Mouse (Mus musculus): Measurements from ENCODE around the gene Lman1l. TPM values are rescaled to one million over a fixed set of nuclear protein-coding genes. Genes with fewer than 3 reads are reported as not detected.

The Lman1l gene
- total RNA-seq, 1 experiment from 2014 or later, result not detected

DNA sequence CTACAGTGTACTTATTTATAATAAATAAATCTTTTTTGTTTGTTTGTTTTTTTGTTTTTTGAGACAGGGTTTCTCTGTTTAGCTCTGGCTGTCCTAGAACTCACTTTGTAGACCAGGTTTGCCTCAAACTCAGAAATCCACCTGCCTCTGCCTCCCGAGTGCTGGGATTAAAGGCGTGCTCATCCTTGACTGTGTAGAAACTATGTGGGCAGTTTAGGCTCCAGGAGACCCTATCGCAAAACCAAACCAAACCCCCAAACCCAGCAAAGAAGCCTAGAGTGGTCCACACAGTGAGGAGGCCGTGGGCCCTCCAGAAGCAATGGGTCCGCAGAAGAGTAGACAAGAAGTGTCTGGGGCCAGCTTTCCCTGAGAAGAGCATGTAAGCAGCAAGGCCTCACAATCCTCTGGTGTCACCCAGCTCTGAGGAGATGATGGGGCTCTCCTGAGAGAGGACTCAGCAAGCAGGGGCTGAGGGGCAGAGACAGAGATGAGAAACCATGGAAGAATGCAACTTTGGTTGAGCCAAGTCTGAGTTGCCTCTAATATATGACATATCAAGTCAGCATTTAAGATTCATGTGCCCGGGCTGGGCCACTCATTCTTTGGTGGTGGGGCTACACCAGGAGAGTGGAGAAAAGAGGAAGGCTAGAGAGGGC lies 29.7 kb upstream of the Lman1l start:
- ATAC-seq (replicated peaks in 1 of 2; ENCODE audit: insufficient read depth in 1 of 2, low FRiP score in 2 of 2, low TSS enrichment in 1 of 2, low read depth in 1 of 2, poor library complexity in 2 of 2, severe bottlenecking in 2 of 2), result peak in 1 of 2 experiments; percentile 61; a peak in 2 of 4 replicates

DNA sequence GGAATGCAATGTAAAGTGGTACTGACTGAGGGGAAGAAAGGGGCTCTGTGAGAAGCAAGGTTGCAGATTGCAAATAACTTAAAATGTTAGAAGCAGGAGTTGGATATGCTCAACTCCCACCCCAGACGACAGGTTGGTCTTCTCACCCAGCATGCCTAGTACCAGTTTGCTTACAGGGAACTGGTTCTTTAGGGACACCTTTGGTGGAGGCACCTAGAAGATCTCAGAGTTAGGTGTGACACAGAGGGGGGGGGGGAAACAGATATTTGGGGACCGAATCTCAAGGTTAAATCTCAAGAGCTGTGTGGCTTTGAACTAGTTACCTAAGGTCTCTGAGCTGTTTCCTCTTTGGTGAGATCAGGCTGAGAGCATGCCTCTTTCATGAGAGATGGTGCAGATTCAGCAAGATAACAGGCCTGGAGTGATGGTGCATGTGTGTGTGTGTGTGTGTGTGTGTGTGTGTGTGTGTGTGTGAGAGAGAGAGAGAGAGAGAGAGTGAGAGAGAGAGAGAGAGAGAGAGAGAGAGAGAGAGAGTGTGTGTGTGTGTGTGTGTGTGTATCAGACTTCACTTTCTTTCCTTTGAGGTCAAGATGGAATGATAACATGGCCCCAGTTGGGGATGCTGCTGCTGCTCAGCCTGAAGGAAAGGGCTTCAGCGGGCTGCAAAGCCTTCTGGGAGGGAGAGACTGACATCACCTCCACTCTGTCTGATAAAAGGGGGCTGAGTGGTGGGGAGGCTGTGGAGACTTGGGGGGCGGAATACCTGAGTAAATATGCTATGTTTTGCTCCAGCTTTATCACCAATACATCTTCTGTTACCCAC lies 26.9 kb upstream of the Lman1l start:
- ATAC-seq (replicated peaks in 1 of 2; ENCODE audit: insufficient read depth in 1 of 2, low FRiP score in 2 of 2, low TSS enrichment in 1 of 2, low read depth in 1 of 2, poor library complexity in 2 of 2, severe bottlenecking in 2 of 2), result no peak

- ATAC-seq (replicated peaks in 1 of 2; ENCODE audit: insufficient read depth in 1 of 2, low FRiP score in 2 of 2, low TSS enrichment in 1 of 2, low read depth in 1 of 2, poor library complexity in 2 of 2, severe bottlenecking in 2 of 2), result peak; percentile 71 to 73
These were observed 26.1 kb upstream of the Lman1l start for GRCm38 (mm10) chr9:57646551-57647103.

DNA sequence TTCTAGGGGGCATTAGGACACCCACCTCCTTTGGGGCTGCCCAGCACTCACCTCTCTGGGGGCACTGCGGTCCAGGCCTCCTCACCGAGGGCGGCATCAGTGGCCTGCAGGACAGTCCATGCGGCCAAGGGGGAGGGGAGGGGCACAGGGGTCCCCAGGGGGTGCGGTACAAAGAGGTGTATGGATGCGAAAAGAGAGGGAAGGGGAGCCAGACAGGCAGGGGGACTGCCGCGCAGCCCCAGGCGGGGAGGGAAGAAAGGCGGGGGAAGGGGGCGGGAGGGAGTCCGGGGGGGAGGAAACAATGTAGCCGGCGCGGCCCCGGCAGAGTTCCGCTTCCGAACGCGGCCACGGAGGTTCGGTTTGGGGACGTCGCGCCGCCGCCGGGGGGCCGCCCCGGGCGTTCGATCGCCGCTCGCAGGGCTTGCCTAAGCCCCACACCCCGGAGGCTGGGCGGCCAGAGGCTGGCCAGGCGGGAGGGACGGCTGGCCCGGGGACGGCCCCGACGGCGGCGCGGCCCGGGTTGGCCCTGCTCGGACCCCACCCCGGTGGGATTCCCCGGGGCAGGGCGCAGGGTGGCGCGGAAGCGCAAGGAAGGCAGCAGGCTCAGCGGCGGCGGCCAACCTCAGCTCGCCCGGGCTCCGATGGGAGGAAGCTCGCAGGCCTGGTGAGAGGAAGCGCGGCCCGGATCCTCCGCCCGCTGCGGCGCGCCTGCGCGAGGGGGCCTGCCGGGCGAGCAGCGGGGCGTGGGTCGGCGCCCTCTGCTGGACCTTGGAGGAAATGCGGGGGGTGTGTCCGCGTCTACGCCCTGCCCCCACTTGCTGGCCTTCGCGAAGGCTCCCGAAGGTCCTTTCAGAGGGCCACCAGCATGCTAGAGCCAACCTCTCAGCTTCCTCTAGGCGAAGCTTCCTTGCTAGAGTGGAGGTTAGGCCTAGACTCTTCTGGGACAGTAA lies 24.6 kb upstream of the Lman1l start:
- peak; percentile 25 to 41; a peak in 2 of 4 replicates for ATAC-seq (replicated peaks in 1 of 2; ENCODE audit: insufficient read depth in 1 of 2, low FRiP score in 2 of 2, low TSS enrichment in 1 of 2, low read depth in 1 of 2, poor library complexity in 2 of 2, severe bottlenecking in 2 of 2)

DNA sequence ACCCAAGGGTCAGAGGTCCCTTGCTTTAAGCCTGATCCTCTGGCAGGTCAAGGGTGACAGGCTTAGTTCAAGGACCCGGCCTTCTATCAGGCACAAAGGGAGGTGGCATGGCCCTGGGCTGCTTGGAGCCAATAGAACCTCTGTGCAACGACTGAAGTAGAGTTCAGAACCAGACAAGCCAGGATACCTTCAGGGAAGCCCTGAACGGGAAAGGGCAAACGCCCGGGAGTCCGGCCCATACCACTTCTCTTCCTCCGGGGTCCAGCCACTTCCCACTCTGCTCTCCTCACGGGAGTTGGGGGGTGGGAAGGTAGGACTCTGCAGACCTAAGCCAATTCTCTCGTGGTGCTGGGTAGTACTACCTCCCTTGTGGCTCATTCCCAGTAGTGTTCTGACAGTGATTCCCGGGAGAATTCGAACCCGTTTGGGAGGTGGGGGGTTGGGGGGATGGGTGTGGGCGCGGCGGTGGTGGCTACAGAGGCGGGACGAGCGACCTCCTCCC lies 23.9 kb upstream of the Lman1l start:
- no peak for ATAC-seq (replicated peaks in 1 of 2; ENCODE audit: insufficient read depth in 1 of 2, low FRiP score in 2 of 2, low TSS enrichment in 1 of 2, low read depth in 1 of 2, poor library complexity in 2 of 2, severe bottlenecking in 2 of 2)

DNA sequence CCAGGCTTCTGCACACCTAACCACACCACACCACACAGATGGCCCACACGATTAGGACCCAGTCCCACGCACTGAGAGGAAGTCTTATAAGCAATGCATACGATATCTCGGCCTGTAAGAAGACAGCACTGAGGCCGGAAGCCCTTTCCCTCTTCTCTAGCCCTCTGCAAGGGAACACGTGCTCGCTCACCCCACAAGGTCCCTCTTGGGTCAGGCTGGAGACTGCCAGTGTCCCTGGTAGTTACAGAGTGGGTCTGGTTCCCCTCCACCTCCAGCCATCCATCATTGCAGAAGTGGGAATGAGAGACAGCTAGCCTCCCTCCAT lies 23.2 kb upstream of the Lman1l start:
- peak; percentile 9; a peak in 1 of 4 replicates for ATAC-seq (replicated peaks in 1 of 2; ENCODE audit: insufficient read depth in 1 of 2, low FRiP score in 2 of 2, low TSS enrichment in 1 of 2, low read depth in 1 of 2, poor library complexity in 2 of 2, severe bottlenecking in 2 of 2)

- ATAC-seq (replicated peaks in 1 of 2; ENCODE audit: insufficient read depth in 1 of 2, low FRiP score in 2 of 2, low TSS enrichment in 1 of 2, low read depth in 1 of 2, poor library complexity in 2 of 2, severe bottlenecking in 2 of 2), result no peak
These were observed 22.7 kb upstream of the Lman1l start for GRCm38 (mm10) chr9:57643169-57643855.

- ATAC-seq (replicated peaks in 1 of 2; ENCODE audit: insufficient read depth in 1 of 2, low FRiP score in 2 of 2, low TSS enrichment in 1 of 2, low read depth in 1 of 2, poor library complexity in 2 of 2, severe bottlenecking in 2 of 2), result no peak
These were observed 21.4 kb upstream of the Lman1l start for GRCm38 (mm10) chr9:57641775-57642550.

DNA sequence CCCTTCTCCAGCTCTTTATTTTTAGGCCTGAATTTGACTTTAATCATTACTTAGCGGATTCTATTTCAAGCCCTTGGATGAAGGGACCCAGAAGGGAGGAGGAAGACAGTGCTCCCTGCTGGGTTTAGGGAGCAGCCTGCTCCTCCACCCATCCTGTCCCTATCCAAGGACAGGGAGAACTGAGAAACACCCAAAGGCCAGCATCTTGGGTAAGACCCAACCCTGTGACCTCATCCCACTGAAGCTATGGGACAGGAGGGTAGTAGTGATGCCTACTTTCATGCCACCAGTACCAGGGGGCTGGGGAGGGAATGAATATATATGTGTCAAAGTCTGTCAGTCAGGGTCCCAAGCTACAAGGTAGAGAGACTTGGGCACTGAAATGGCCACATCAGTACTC lies 20.4 kb upstream of the Lman1l start:
- no peak for ATAC-seq (replicated peaks in 1 of 2; ENCODE audit: insufficient read depth in 1 of 2, low FRiP score in 2 of 2, low TSS enrichment in 1 of 2, low read depth in 1 of 2, poor library complexity in 2 of 2, severe bottlenecking in 2 of 2)

DNA sequence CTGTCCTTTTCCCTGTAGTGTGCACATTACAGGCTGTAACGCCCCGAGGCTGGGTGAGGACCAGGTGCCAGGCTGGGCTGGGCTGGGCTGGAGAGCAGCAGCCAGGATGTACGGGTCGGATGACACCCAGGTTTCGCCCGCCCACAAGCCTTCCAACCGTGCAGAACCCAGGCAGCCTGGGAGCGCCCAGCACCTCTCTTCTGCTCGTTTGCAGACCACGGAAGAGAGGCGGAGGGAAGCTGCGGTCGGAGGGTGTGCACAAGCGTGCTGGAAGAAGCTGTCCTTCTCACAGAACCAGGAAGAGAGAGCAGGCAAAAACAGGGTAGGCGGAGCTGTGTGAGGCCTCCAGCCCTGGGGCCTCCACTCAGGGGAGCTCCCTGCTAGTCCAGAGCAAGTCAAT lies 19.8 kb upstream of the Lman1l start:
- ATAC-seq (replicated peaks in 1 of 2; ENCODE audit: insufficient read depth in 1 of 2, low FRiP score in 2 of 2, low TSS enrichment in 1 of 2, low read depth in 1 of 2, poor library complexity in 2 of 2, severe bottlenecking in 2 of 2), result peak; percentile 83 to 85

- no peak for ATAC-seq (replicated peaks in 1 of 2; ENCODE audit: insufficient read depth in 1 of 2, low FRiP score in 2 of 2, low TSS enrichment in 1 of 2, low read depth in 1 of 2, poor library complexity in 2 of 2, severe bottlenecking in 2 of 2)
These were observed 19.2 kb upstream of the Lman1l start for GRCm38 (mm10) chr9:57639661-57640328.

- peak in 1 of 2 experiments; percentile 18; a peak in 1 of 4 replicates for ATAC-seq (replicated peaks in 1 of 2; ENCODE audit: insufficient read depth in 1 of 2, low FRiP score in 2 of 2, low TSS enrichment in 1 of 2, low read depth in 1 of 2, poor library complexity in 2 of 2, severe bottlenecking in 2 of 2)
These were observed 18.3 kb upstream of the Lman1l start for GRCm38 (mm10) chr9:57638651-57639459.

- peak; percentile 39 to 56 for ATAC-seq (replicated peaks in 1 of 2; ENCODE audit: insufficient read depth in 1 of 2, low FRiP score in 2 of 2, low TSS enrichment in 1 of 2, low read depth in 1 of 2, poor library complexity in 2 of 2, severe bottlenecking in 2 of 2)
These were observed 17.3 kb upstream of the Lman1l start for GRCm38 (mm10) chr9:57637741-57638322.

DNA sequence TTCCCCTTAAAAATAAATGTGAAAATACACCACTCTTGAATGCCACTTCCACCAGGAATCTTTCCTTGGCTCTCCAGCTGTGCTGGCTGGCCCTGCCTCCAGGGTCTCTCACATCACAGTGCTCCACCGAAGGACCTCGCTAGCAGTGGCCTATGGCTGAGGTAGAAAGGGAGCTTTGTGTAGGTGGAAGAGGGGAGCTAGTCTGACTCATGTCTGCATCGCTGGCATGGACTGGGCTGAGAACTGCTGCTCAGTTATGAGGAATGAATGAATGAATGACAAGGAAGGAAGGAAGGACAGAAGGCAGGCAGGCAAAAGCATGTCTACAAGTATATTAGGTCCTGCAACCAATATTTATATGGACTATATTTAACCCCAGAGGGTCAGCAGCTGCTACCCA lies 16.7 kb upstream of the Lman1l start:
- ATAC-seq (replicated peaks in 1 of 2; ENCODE audit: insufficient read depth in 1 of 2, low FRiP score in 2 of 2, low TSS enrichment in 1 of 2, low read depth in 1 of 2, poor library complexity in 2 of 2, severe bottlenecking in 2 of 2), result no peak
